Mouse (Mus musculus) megakaryocyte, adult 5-6 weeks (primary cell): ENCODE measurements around the gene Josd1. TPM values are rescaled to one million over a fixed set of nuclear protein-coding genes. Genes with fewer than 3 reads are reported as not detected.
"Not testable (repeated sequence)": the region's sequence is repeated elsewhere in the genome, so short reads cannot be mapped to it uniquely, and the experiment has no call there.

Experiments
- ATAC-seq: 2 replicates; pipeline ENCODE4 v1.8.0; 2016; ENCODE audit warnings: mild to moderate bottlenecking, inconsistent platforms; ENCODE audit not compliant: poor library complexity, severe bottlenecking
- total RNA-seq, 2 experiments: library from RNA; stranded (forward) in 1 of 2; stranded (reverse) in 1 of 2; fragments of 153-499, 151-499 nt in 1 of 2; fragments of 221-1000, 200-1000 nt in 1 of 2; gene quantifications; 2 replicates each; pipeline versions ENCODE4 v1.2.3 to v1.2.4; 2015 to 2017

Josd1 gene
- total RNA-seq, 2 experiments from 2014 or later, result 6.7 to 13.0 TPM

DNA sequence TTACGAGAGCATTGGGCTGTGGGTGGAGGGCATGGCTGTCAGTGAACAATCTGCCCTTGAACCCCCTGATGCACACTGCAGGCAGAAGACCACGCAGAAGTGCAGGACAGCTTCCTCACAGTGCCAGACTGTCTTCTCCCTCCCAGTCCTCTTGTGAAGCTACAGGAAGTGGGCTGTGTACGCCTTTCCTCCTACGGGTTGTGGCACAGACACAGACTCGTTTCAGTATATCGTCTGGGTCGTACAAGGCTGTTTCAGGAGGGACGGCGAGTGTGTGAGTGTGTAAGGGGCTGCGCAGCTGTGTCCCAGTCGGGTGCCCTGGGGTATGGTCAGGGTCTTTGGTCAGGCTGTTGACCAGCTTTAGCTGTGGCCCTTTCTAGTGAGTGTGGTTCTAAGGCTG lies 6.0 kb upstream of the Josd1 start:
- peak; percentile 17 for ATAC-seq

DNA sequence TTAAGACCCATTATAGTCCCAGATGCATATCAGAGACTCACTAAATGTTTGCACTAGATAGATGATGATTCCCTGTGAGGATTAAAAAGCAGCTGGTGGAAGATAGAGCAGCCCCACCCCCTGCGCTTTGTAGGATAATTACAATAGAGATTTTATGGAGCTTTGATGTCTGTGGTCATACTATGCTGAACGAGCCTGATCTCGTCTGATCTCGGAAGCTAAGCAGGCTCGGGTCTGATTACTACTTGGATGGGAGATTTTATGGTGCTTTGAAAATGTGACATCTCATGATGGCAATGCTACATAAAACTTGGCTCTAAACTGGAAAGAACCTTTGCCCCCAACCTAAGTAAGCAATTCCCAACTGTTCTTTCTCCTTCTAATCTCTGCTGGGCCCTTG lies 4.6 kb upstream of the Josd1 start:
- no peak for ATAC-seq

DNA sequence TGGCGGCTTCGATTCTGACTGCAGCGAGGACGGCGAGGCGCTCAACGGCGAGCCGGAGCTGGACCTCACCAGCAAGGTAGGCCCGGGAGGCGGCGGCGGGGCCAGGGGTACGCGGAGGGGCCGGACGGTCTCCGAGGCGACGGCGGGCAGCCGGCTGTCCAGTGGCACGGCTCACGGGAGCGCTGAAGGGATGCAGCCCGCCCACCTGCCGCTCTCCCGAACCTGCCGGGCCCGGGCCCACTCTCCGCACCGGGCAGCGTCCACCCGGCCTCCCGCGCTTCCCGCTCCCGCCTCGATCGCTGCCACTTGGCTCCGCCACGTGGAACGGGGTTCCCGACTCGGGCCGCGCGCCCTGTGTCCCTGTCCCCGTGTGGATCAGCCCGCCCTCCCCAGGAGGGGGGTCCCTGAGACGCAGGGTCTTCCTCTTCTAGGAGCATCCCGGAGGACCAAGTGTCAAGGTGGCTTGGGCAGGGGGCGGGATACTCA lies 3.3 kb upstream of the Josd1 start:
- no peak for ATAC-seq

DNA sequence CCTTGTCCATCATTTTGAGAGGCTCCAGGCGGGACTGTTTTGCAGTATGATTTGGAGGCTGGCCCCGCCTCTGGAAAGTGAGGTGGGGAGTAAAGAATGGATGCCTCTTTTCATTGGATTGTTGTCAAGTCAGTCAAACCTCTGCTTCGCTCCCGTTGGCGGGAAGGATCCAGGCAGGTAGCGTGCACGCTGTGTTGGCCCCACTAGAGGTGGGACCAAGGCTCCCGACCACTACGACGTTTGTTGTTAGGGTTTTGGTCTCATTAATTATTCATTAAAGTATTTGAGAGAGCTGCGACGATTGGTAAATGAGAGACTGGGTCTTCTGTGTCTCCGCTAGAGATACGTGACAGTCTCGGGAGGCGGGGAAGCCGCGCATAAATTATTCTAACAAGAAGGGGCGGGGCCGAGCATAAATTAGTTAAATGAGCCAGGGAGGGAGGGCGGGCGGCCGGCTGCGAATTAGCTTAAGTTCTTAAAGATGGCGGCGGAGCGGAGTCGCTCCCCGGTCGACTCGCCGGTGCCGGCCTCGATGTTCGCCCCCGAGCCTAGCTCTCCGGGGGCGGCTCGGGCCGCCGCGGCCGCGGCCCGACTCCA lies 2.8 kb upstream of the Josd1 start, which contains the start of gene Gtpbp1:
Gtpbp1 (plus strand) TSS at position 420 of the 597 bp plus-strand sequence.
- peak; percentile 71 for ATAC-seq

DNA sequence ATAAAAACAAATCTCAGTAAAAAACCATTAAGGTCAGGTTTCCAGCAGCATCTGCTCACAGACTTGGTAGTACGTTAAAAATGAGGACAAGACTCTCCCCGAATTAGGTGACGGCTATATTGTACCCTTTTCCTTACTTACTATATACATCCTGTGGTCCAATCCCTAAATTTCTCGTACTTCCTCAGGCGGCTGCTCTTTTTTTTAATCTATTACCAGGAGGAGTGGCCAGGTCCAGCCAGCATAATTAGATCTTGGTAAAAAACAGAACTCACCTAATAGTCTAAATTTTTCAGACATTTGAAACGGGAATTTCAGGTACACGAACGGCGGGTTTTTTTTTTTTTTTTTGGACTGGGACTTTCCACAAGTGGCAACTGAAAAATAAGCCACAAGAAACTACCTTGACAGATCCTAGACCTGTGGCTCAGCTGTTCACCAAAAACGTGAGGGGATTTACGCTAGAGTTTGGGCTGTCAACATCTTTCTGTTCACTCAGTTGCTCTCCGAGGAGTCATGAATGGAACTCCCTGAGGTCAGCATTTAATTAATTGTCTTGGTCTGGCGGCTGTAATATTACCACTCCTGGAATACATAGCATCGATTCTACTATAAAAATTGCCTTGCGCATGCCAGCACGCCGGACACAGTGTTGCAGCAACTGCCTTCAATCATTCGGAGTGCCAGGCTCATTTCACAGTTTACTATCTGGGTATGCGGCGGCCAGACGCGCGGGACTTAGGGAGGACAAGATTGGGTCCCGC lies 2.1 kb upstream of the Josd1 start:
- ATAC-seq, result no peak

DNA sequence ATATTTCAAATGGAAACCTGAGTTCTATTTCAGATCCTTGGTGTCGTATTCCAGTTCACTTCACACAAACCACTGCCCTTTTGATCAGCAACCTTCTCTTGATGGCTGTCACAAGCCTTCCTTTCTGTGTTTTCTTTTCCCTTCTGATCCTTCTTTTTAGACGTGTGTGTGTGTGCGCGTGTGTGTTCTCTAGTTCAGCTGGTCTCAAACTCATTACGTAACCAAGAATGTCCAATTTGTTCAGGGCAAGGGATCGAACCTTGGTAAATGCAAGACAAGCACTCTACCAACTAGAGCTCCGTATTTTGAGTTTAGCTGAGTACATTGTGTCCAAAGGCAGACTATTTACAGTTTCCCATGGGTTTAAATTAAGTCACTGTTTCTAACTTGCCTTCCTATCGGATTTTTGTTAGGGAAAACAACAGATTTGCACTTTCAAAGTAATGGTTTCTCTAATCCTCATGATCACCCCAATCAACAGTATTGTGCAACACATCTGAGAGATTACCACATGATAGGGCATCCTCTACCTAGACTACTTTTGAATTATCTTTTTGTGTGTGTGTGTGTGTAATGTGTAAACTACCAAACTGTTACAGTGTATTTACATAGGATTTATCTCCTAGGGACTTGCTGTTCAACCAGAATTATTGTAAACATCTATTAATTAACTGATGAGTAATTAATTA lies 693 bp upstream of the Josd1 start:
- ATAC-seq, result no peak

DNA sequence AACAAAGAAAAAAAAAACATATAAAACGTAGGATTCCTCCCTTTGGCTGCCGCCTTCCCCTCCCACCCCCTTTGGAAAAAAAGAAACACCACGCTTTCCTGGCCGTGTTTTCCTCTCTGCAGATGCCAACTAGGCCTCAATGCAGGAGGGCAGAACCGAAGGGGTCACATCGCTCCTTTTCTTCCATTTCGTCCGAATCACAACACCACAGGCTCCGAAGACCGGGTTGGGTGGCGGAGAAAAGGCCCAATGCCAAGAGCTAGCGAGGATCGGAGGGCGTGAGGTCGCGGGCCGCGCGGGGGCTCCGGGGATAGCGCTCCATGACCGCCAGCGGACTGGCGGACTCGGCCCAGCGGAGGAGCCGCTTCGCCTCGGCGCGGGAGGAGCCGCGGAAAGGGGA lies 544 bp downstream of the Josd1 start:
- no peak for ATAC-seq

DNA sequence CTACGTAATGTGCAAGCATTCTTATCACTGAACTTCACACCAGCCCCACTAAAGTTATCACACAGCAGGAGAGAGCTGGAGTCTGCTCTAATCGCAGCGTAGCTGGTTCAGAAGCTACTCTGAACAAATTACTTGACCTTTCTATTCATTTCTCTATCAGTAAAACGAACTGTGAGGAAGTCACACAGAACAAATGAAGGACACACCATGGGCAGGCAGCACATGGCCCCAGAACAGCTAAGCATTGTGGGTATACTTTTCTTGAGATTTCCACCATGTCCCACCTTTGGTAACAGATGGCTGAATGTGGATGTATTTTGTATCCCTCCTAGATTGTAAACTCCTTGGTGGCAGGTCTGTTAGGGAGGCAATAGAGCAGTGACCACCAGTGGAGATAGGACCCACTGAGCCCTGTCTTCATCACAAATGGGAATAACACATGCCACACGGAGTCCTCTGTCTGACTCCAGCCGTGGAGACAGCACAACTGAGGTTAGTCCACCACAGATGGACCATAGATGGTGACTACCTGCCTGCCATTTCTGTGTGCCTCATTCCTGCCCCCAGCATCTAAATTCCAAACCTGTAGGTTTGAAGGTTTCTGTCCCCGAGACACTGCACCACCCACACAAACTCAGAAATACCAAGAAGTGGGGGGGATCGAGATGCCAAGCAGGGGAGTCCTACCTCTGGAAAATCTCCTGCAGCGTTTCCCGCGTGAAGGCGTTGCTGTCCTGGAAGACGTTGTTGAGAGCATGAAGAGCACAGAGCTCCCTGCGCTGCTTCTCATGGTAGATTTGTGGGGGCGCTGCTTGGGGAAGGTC lies 1.5 kb downstream of the Josd1 start:
- ATAC-seq, result no peak

DNA sequence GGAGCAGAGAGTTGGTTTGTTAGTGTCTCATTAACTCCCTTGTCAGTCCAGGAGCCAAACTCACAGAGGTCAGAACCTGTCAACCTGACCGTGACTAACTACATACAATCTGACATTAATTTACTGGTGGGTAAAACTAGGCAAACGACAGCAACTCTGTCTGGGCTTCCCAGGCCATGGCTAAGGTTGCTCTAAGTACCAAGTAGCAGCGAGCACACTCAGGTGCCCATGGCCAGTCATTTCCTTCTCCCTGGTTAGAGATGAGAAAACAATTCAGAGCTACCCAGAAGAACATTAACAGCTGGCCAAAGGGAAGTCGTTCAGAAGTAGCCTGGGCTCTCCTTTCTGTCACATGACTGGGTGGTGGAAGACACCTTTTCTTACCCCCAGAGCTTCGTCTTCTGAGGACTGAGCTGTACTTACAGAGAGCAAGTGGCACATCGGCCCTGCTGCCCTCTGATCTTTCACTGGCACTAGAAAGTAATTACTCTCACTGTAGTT lies 2.5 kb downstream of the Josd1 start:
- ATAC-seq, result no peak

DNA sequence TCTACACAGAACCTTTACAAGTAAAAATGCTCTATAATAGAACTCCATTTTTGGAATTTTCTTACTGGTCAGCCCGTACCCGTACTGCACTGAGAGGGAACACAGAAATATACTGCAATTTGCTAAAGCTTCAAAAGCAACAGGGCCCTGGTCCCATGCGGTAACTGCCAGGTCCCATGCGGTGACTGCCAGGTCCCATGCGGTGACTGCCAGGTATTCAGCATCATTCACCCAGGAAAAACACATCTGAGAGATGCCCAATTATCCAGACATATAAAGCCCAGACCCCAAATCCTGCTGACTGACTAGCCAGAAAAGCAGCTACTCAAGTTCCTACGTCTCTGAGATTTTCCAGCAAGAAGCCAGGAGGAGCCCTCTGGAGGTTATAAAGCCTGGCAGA lies 3.1 kb downstream of the Josd1 start:
- no peak for ATAC-seq

DNA sequence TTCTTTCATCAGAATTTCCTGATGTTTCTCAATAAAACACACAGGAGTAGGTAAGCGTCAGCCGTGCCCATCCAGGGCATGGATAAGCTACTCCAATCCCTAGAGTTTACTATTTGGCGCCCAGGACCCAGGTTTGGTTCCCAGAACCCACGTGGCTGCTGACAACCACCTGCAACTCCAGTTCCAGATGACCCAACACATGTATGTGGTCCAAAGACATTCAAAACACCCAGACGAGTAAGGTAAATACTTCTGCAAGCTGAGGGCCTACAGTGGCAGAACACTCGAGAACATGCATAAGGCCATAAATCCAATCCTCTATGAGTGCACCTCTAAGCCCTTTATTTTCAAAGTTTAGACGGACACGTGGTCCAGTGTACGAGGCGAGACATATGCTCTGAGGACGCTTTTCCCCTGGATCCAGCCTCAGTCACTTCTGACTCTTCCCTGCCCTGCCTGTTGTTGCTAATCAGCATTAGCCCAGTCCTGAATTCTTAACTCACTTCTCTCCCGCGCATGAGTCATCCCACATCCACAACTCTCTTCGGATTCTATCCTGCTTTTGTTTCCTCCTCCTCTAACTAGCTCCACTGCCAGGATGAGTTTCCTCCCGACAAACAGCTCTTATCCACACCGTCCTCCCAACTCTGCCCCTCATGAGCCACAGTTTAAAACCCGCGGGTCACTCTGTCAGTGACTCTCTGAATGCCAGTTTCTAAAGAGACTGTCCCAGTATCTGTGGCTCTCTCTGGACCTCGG lies 3.8 kb downstream of the Josd1 start:
- ATAC-seq, result no peak

DNA sequence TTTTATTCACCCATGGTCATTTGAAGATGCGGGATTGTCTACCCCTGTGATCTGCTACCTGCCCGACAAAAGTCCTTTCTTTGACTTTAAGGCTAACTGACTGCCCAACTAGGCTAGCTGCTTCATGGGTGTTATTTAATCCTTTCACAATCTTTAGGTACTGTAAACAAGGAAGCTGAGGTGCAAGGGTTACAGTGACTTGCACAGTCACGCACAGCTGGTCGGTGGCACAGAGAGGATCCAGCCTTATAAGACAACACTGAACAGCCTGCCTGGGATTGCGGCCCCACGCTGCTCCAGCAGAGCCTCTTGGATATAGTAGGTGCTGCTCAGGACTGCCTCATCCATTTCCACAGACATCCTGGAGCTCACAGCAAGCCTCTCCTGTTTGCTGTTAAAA lies 4.6 kb downstream of the Josd1 start:
- ATAC-seq, result peak; percentile 66

DNA sequence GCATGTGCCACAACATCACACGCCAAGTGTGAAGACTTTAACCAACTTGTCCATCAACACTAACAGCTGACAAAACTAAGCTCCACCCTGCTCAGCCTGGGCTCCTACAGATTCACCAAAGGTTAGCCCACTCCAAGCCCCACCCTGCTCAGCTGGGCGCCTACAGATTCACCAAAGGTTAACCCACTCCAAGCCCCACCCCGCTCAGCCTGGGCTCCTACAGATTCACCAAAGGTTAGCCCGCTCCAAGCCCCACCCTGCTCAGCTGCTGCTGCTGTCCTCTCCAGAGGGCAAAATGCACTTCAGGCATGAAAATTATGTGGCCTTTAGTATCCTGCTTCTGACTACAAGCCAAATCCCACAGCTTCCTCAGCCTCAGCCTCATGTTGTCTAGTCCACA lies 5.7 kb downstream of the Josd1 start:
- no peak for ATAC-seq

DNA sequence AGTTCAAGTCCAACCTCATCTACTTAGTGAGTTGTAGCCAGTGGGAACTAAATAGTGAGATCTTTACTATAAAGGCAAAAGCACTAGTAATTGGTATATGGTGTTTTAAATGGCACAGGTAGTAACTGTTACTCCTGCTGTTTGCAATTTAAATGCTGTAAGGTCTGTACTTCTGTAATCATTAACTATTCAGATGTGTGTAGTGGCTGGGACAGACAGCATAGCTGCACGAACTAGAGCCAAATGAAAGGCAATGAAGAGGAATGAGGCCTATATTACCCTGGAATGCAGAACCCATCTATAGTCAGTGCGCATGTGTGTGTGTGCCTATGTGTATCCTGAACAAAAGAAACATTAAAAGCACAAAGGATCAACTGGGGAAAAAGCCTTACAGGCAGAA lies 9.8 kb downstream of the Josd1 start:
- ATAC-seq, result no peak

DNA sequence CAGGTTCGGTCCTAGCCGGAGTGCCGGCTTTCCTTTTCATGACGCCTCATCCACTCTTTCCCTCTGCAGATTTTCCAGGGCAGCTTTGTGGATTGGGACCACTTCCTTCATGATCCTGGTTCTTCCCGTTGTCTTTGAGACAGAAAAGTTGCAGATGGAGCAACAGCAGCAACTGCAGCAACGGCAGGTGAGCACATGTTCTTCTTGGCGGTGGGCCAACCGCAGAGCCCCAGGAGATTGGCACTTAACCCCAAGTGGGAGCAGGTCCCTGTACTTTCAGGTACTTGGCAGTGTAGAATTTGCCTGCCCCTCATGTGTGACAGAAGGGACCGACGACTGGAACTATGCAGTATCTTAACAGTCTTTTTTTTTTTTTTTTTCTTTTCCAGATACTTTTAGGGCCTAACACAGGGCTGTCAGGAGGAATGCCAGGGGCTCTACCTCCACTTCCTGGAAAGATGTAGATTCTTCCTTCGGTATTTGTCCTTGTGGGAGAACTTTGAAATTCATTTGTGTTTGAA lies 15.8 kb downstream of the Josd1 start:
- not testable (repeated sequence) for ATAC-seq

DNA sequence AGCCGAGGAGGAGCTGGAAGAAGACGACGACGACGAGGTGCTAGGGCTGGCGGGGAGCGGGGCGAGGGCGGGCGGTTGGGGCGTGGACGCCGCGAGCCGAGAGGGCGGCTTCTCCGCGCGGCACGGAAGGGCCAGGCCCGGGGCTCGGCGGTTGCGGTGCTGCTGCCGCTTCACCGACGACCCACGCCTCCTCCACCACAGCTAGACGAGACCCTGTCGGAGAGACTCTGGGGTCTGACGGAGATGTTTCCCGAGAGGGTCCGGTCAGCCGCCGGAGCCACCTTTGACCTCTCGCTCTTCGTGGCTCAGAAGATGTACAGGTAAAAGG lies 16.8 kb downstream of the Josd1 start:
- no peak; the same call in 1 of the 2 replicates for ATAC-seq

DNA sequence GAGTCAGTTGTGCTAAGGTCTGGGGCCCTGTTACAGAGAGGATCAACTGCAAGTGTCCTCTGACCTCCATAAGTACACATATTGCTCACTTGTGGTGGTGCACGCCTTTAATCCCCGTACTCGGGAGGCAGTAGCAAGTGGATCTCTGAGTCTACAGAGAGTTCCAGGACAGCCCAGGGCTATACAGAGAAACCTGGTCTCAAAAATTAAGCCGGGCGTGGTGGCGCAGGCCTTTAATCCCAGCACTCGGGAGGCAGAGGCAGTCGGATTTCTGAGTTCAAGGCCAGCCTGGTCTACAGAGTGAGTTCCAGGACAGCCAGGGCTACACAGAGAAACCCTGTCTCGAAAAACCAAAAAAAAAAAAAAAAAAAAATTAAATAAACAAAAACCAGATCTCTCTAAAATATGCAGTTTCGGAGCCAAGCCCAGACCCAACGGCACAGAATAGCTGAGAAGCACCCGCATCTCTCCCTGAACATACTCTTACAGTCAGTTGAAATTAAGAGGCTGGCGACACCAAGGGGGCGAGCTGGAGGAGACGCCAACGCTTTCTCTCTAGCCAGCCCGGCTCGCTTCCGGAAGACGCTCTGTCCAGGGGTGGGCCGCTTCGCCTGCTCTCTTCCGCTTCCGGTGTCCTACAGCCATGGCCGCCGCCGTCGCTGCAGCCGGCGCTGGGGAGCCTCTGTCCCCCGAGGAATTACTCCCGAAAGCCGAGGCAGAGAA lies 17.3 kb downstream of the Josd1 start, which contains the start of gene Tomm22:
Tomm22 (plus strand) TSS at position 613 of the 723 bp plus-strand sequence.
- ATAC-seq, result peak; percentile 100

DNA sequence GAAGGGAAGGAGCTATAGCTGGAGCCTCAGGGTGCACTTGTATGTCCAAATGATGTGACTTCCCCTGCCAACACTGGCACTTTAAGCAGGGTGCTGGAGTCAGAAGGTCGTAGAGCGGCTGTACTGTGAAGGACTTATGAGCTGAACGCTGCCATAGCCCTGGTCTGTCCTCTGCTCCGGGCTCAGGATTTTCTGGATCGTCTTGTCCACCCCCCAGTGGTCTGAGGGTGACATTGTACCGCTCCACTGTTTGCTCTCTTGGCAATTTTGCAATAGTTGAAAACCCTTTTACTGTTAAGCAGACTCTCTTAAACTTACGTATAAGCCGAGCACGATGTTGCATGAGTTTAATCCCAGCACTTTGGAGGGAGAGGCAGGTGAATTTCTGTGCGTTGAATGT lies 18.5 kb downstream of the Josd1 start:
- ATAC-seq, result no peak

DNA sequence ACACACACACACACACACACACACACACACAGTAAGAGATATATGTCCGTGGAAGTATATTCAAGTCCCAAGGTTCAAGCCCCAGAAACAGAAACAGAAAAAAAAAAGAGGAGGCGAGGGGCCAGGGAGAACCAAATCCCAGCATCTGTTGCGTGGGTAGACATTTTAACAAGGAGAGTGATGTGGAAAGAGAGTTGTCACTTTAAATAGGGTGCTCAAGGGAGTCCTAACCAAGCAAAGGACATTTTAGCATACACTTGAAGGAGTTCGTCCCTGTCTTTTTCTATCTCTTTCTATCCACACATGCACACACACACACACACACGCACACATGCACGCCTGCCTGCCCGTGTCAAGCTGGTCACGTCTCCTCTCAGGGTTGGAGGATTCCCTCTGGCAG lies 23.1 kb downstream of the Josd1 start:
- ATAC-seq, result no peak
